15 mouse cellular contexts compared by ENCODE assay signal in genomic region chr10:119483068-119483705, GRCm38 (mm10). TPM values are rescaled to one million over a fixed set of nuclear protein-coding genes. Genes with fewer than 3 reads are reported as not detected.
DNase-seq lines count a peak whose midpoint lies in the region; ATAC-seq lines count a peak whose summit lies in the region.
"Had no signal": no experiment of that assay in that cellular context is flagged by ENCODE, and none has a peak within 500 bp of the region (broad histone marks: within the 10 kb centered on the region; RNA-seq: fewer than 3 reads in every experiment).

No protein-coding gene starts in this region.

- H3K27me3 ChIP-seq in forebrain, embryonic 13.5 days = no peaks in the 10 kb centered on the region
- no peaks in the 10 kb centered on the region for H3K27me3 ChIP-seq in forebrain, embryonic 11.5 days (ENCODE audit: control insufficient read depth, insufficient read depth, low read length)
- H3K27me3 ChIP-seq in hindbrain, embryonic 15.5 days = no peaks in the 10 kb centered on the region
- H3K27me3 ChIP-seq in midbrain, embryonic 13.5 days = no peaks in the 10 kb centered on the region
- H3K27me3 ChIP-seq: heart, embryonic 13.5 days; kidney, embryonic 15.5 days; liver, embryonic 15.5 days had no signal

- H3K9ac ChIP-seq in forebrain, embryonic 13.5 days = no peak overlapping the region
- no peak overlapping the region for H3K9ac ChIP-seq in forebrain, embryonic 11.5 days (ENCODE audit: low read length)
- H3K9ac ChIP-seq in hindbrain, embryonic 15.5 days = no peak overlapping the region
- H3K9ac ChIP-seq in midbrain, embryonic 13.5 days (replicated peaks) = 0 out of 2 replicates have a peak overlapping the region, but pooled peaks have one; percentile 12
- H3K9ac ChIP-seq: heart, embryonic 13.5 days; kidney, embryonic 15.5 days; liver, embryonic 15.5 days had no signal

- H3K36me3 ChIP-seq in forebrain, embryonic 13.5 days (ENCODE audit: poor library complexity, severe bottlenecking) = no peaks in the 10 kb centered on the region
- no peaks in the 10 kb centered on the region for H3K36me3 ChIP-seq in forebrain, embryonic 11.5 days (ENCODE audit: control insufficient read depth, insufficient read depth, low read length)
- H3K36me3 ChIP-seq in hindbrain, embryonic 15.5 days = no peaks in the 10 kb centered on the region
- H3K36me3 ChIP-seq in midbrain, embryonic 13.5 days = no peaks in the 10 kb centered on the region
- H3K36me3 ChIP-seq: heart, embryonic 13.5 days; kidney, embryonic 15.5 days; liver, embryonic 15.5 days had no signal

- peak overlapping the region; percentile 12; the same call in 1 of the 2 replicates for H3K4me2 ChIP-seq in forebrain, embryonic 13.5 days
- H3K4me2 ChIP-seq in forebrain, embryonic 11.5 days (ENCODE audit: low read depth, low read length, severe bottlenecking) = no peak overlapping the region
- peak overlapping the region; percentile 5 for H3K4me2 ChIP-seq in hindbrain, embryonic 15.5 days
- H3K4me2 ChIP-seq in midbrain, embryonic 13.5 days (replicated peaks) = 0 out of 2 replicates have a peak overlapping the region, but pooled peaks have one; percentile 5
- H3K4me2 ChIP-seq: heart, embryonic 13.5 days; kidney, embryonic 15.5 days; liver, embryonic 15.5 days had no signal

- WGBS in forebrain, embryonic 13.5 days = 54% methylated on average over 17 of the region's 17 CpGs
- WGBS in forebrain, embryonic 11.5 days = 65% methylated on average over 17 of the region's 17 CpGs
- WGBS in hindbrain, embryonic 15.5 days = 28% methylated on average over 17 of the region's 17 CpGs
- WGBS in midbrain, embryonic 13.5 days = 43% methylated on average over 17 of the region's 17 CpGs

- H3K9me3 ChIP-seq in forebrain, embryonic 13.5 days (replicated peaks) = no peaks in the 10 kb centered on the region
- H3K9me3 ChIP-seq in forebrain, embryonic 11.5 days (ENCODE audit: control insufficient read depth, low read length) = no peaks in the 10 kb centered on the region
- H3K9me3 ChIP-seq in hindbrain, embryonic 15.5 days = no peaks in the 10 kb centered on the region
- no peaks in the 10 kb centered on the region for H3K9me3 ChIP-seq in midbrain, embryonic 13.5 days
- H3K9me3 ChIP-seq: heart, embryonic 13.5 days; kidney, embryonic 15.5 days; liver, embryonic 15.5 days had no signal

- H3K4me1 ChIP-seq in forebrain, embryonic 13.5 days = peaks cover 18% of the 10 kb centered on the region
- H3K4me1 ChIP-seq in forebrain, embryonic 11.5 days (replicated peaks; ENCODE audit: control insufficient read depth, insufficient read depth, low read length) = 0 out of 2 replicates have a peak, but pooled peaks cover 5% of the 10 kb centered on the region
- H3K4me1 ChIP-seq in hindbrain, embryonic 15.5 days (replicated peaks) = peaks cover 21% of the 10 kb centered on the region
- H3K4me1 ChIP-seq in midbrain, embryonic 13.5 days (replicated peaks) = peaks cover 18% of the 10 kb centered on the region
- H3K4me1 ChIP-seq: liver, embryonic 15.5 days had no signal

- no peak overlapping the region for H3K4me3 ChIP-seq in forebrain, embryonic 13.5 days
- no peak overlapping the region for H3K4me3 ChIP-seq in forebrain, embryonic 11.5 days (ENCODE audit: low read depth, low read length)
- H3K4me3 ChIP-seq in hindbrain, embryonic 15.5 days = no peak overlapping the region
- H3K4me3 ChIP-seq in midbrain, embryonic 13.5 days (replicated peaks) = no peak overlapping the region
- H3K4me3 ChIP-seq: erythroblast, embryonic 14.5 days; heart, embryonic 13.5 days; kidney, embryonic 15.5 days; liver, embryonic 15.5 days had no signal

- ATAC-seq in forebrain, embryonic 13.5 days = no peak; the same call in 1 of the 2 replicates
- no peak for ATAC-seq in forebrain, embryonic 11.5 days (replicated peaks; ENCODE audit: low FRiP score)
- ATAC-seq in hindbrain, embryonic 15.5 days (ENCODE audit: low FRiP score, low read depth) = no peak
- peak; percentile 30; the same call in 1 of the 2 replicates for ATAC-seq in midbrain, embryonic 13.5 days

- DNase-seq in forebrain, embryonic 11.5 days (ENCODE audit: low spot score) = no peak
- peak; percentile 14 for DNase-seq in embryo, embryonic 11.5 days (ENCODE audit: low read depth, low spot score)
- DNase-seq in gastrocnemius, postnatal 25 days = no peak
- no peak for DNase-seq in spleen, postnatal 10 days (ENCODE audit: low spot score in 2 of 2)
- no peak for DNase-seq in layer of hippocampus, adult 9-10 months (ENCODE audit: low spot score)
- DNase-seq: cerebellum, adult 11 months; gastrocnemius, postnatal 10 days; thymus, postnatal 36 days had no signal

- H3K27ac ChIP-seq in forebrain, embryonic 13.5 days = no peak overlapping the region
- no peak overlapping the region for H3K27ac ChIP-seq in forebrain, embryonic 11.5 days (ENCODE audit: low read depth, low read length)
- H3K27ac ChIP-seq in hindbrain, embryonic 15.5 days (replicated peaks) = no peak overlapping the region
- no peak overlapping the region for H3K27ac ChIP-seq in midbrain, embryonic 13.5 days
- H3K27ac ChIP-seq: heart, embryonic 13.5 days; kidney, embryonic 15.5 days; liver, embryonic 15.5 days had no signal

RNA-seq across cellular contexts. Expression of gene Grip1, which starts 29.6 kb away (rescaled TPM):
- polyA plus RNA-seq in forebrain, embryonic 13.5 days (2015; fragmentation: Nextera tagmentation; extraction: Ambion mirVana) = 12.4 and 13.5 TPM in 2 replicates
- polyA plus RNA-seq in forebrain, embryonic 11.5 days (2014; fragmentation: Nextera tagmentation; extraction: Ambion mirVana) = 9.3 and 9.8 TPM in 2 replicates
- polyA plus RNA-seq in hindbrain, embryonic 15.5 days (2015; fragmentation: Nextera tagmentation; extraction: Ambion mirVana) = 15.7 and 17.3 TPM in 2 replicates
- polyA plus RNA-seq in midbrain, embryonic 13.5 days (2015; fragmentation: Nextera tagmentation; extraction: Ambion mirVana) = 14.4 and 16.0 TPM in 2 replicates
- under 1 TPM in 1 of 2 experiments, not detected in 1; 0.08 TPM for total RNA-seq in gastrocnemius, postnatal 25 days (2021)
- polyA plus RNA-seq: erythroblast, embryonic 14.5 days had no signal
